Mouse (Mus musculus) liver (tissue): ENCODE measurements around the gene Scube3.
"Not testable (repeated sequence)": the region's sequence is repeated elsewhere in the genome, so short reads cannot be mapped to it uniquely, and the experiment has no call there.

ENCODE experiments used
- DNase-seq: peaks from one replicate; pipeline ENCODE4 v3.0.0-alpha.2; 2020; ENCODE audit warnings: mixed read lengths

Gene Scube3

DNA sequence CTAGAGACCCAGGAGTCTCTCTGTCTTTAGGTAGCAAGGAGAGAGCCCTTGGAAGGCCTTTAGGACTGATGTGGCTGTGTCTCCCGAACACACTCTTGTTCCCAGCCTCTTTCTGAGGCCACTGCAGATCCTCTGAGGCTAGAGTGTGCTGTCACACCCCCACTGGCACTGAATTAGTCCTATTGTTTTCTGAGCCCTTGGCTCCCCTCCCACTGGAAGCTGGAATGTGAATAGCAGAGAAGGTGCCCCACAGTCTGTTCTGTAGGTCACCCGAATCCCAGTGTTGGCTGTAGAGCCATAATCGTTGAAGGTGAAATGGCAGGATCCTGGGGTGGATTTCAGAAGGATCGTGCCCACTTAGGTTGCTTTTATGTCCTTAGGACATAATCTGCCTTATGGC, 38.4 kb downstream of the Scube3 start:
- DNase-seq: no peak

DNA sequence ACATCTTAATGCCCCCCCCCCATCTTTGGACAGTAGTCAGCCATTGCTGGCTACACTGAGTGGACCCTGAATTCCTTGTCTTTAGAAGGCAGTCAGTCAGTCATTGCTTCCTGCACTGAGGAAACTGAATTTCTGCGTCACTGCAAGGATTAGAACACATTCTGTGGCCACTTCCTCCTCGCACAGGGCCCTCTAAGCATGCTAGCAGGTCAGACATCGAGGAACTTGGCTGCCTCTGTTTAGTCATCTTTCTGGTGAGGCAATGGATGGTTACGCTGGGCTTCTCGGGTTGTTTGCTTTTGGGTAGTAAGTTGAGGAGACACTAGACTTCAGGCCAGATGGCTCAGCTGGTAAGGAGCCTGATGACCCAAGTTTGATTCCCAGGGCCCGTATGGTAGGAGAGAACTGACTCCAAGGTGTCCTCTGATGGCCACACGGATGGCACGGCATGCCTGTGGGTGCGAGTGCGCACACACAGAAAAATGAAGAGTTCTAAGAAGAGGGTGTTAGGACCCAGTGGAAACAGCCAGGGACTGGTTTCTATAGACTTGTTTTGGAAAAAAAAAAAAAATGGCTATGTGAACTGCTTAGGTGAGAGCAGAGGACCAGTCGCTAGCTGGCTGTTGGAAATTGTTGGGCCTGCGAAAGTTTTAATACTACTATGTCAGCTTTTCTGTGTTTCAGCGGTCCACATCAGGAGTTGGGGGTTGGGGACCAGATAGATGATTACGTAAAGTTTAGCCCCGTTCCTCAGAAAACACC, 39.0 kb downstream of the Scube3 start:
- no peak for DNase-seq

DNA sequence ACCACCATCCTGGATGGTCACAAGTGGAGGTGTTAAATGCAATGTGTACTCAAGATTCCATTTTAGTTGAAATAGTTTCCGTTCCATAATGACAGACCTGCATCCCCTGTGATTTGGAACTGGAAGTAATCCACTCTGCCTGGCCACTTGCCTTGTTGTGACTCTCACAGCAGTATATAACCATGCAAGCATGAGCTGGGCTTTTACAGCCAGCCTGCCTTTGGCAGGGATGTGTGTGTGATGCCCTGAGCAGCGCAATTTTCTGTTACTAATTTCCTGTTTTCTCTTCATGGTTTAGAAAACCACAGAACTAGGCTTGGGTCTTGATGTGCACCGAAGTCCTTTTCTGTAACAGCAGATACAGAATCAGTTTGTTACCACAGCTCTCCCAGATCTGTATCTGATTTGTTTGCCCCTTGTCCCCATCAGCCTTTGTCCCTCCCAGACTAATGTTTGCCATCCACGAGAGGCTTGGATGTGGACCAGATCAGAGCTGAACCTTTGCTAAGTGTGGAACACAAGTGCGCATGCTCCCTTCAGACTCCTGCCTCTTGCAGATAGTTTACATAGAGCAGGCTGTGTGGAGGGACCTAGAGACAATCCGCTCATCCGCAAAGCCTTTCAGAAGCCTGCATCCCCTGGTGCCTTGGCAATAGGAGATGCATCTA, 43.2 kb downstream of the Scube3 start:
- peak; percentile 27 for DNase-seq

DNA sequence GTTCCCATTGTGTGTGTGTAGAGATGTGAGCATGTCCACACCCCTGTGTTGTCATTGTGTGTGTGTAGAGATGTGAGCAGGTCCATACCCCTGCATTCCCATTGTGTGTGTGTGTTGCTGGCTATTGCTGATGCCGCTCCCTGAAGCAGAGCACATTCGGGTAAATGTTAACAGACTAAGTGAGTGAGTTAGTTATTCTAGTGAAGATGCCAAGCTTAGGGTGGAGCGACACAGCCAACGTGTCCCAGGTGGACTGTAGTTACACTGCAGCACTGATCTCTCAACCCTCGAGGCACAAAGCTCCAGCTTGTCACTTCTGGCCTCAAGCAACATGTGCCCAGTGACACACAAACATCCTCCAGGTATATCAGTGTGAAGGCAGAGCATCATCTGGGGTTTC, 46.4 kb downstream of the Scube3 start:
- no peak for DNase-seq

DNA sequence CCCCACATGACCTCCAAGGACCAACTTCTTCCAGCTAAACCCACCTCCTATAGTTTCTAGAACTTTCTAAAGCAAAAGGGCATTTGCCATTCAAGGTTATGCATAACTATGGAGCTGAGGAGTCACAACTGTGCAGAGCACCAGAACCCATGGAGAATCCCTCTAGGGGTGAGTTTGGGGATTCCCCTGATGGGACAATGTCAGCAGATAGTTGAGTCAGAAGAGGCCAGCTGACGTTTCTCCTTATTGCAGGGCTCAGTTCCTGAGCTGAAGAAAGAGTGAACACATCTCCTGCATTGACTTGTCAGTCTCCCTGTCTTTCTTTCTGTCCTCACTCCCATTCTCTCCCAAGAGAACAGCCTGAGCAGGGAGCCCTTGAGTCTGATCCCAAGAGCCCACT, 50.8 kb downstream of the Scube3 start:
- DNase-seq: no peak

DNA sequence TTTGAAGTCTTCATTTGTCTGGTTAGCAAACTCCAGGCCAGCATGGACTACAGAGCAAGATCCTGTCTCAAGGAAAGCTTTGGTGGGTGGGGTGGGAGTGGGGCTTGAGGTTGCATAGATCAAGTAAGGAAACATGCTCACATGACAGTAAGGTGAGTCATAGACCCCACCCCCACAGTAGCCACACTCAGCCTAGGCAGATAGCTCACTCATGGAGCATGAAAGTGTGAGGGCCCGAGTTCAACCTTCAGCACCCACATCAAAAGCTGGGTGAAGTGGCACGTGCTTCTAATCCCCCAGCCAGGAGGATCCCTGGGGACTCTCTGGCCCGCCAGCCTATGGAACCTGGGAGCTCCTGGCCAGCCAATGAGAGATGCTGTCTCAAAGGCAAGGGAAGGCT, 51.6 kb downstream of the Scube3 start:
- no peak for DNase-seq

DNA sequence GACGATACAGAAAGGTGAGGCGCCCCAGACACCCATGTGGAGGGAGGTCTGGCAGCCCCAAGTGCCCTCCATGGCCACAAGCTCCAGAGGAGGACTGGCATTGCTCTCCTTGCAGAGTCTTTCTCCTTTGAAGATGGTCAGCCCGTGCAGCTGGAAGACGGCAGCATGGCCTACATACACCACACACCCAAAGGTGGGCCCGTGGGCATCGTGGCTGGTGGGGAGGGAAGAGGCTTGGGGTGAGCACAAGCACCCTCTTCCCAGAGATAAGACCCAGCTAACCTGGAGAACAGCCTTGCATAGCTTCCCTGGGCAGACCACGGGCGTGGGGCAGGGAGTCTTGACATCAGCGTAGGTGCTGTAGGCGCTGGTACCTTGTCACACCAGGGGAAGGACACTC, 53.1 kb downstream of the Scube3 start:
- no peak for DNase-seq

DNA sequence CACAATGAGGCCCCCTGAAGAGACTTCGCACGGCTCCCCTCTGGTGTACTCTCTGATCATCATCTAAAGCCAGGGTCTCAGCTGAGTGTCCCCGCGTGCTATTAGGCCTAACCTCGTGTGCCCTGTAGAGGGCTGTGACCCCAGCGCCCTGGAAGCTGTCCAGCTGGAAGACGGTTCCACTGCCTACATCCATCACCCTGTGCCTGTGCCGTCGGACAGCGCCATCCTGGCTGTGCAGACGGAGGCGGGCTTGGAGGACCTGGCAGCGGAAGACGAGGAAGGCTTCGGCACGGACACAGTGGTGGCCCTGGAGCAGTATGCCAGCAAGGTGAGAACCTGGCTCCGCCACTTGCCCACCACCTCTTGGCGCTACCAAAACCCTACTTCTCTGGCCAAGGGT, 55.7 kb downstream of the Scube3 start:
- DNase-seq: no peak

DNA sequence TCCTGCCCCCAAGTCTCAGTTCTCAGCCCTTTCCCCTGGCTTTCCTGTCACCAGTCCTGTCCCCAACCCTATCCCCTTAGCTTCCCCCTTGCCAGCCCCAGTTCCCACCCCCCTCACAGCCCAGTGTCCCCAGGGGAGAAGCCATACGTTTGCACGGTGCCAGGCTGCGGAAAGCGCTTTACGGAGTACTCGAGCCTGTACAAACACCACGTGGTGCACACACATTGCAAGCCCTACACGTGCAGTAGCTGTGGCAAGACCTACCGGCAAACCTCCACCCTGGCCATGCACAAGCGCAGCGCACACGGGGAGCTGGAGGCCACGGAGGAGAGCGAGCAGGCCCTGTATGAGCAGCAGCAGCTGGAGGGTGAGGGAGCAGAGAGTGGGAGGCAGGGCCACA, 60.0 kb downstream of the Scube3 start:
- DNase-seq: no peak

DNA sequence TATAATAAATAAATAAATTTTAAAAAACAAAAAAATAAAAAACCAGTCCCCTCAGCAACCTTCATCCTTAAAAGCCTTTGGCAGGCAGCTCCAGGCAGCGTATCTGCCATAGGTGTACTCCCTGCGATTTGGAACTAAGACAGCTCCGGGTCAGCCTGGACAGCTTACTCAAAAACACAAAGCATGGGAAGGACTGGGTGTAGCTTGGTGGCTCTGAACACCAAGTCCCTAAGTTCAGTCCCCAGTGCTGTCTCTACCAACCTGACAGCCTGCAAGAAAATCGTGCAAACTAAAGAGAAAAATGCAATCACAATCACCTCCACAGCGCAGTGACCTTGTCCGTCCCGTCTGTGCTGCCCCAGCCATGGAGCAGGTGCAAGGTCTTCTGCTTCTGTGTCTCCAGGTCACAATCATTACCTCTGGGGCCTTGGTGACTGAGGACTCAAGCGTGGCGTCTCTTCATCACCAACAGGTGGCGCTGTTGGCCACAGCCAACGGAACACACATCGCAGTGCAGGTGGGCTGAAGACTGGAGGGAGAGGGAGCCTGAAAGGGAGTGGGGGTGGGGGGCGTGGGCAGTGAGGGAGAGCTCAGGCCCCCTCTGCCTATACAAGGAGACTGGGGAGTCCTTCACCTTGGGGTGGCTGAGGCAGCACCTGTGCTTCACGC, 62.2 kb downstream of the Scube3 start:
- peak; percentile 66 for DNase-seq

DNA sequence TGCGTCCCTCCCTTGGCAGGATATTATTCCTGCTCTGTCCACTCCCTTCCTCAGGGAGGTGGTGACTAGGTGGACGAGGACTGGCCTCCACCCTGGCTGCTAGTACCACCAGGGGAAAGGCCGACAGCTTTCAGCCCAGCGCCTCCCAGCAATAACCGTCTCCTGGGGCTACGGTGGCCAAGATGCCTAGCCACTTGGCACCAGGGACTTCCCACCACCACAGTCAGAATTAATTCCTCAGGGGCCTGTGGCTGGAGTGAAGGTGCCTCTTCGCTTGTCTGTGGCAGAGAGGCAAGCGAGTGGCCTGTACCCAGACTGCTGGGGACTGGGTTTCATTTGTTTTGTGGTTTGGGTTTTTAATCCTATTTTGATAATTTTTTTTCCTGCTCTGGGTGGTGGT, 63.5 kb downstream of the Scube3 start:
- no peak for DNase-seq

DNA sequence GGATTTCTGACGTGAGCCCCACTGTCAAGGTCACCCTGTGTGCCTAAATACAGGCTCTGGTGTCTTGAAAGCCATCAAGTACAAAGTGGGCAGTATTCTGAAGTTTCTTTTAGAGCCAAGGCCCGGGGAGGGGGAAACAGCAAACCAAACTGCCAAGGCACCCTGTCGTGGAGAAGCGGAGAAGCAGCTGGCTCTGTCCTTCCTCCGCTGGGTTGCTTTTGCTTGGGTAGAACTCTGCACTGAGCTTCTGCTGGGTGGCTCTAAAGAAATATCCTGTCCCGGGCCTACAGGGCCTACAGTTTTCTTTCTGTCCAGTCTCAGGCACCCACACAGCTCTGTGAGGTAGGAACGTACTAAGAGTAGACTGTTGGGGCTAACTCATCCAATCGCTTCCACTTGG, 65.2 kb downstream of the Scube3 start:
- DNase-seq: no peak

DNA sequence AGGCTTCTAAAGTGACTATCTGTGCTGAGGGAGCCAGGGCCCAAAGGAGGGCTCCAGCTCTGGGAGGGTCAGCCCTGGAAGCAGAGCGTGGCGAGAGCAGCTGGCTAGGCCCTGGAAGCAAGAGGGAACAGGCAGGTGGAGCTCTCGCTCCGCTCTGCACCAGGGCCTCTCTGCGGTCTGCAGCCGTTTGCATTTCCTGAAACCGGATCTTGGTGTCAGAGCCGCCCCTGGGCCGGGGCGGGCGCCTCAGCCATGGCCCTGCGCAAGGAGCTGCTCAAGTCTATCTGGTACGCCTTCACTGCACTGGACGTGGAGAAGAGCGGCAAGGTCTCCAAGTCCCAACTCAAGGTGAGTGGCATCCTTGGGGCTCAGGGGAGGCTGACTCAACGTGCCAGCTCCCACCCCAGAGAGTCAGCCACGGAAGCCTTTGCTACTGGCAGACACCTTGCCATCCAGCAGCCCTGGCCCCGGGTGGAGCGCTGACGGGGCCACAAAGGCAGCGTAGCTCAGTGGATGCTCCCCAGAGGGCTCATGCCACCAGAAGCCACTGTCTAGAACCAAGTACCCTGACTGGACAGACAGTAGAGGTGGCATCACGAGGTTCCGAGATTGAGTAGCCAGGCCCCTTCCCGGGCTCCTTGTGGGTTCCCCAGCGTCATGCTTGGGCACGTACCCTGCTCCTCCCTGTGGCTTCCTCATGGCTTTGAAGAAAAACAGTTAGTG, 65.8 kb downstream of the Scube3 start, which contains the start of gene Def6:
Gene Def6 (plus strand): TSS at position 188 of the 723 bp plus-strand sequence.
- peak; percentile 82 for DNase-seq

DNA sequence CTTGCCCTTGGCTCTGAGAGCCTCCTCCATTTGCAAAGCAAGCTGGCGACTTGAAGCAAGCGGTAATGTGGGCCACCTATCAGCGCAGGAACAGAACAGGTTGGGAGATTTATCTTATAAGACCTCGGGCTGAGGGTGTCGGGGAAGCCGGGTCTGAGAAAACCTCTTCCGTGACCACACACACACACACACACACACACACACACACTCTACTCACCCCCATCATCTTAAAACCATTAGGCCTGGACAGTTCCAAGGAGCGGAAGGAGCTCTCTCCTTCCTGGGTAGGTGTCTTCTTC, 66.3 kb downstream of the Scube3 start:
- DNase-seq: peak; percentile 33

DNA sequence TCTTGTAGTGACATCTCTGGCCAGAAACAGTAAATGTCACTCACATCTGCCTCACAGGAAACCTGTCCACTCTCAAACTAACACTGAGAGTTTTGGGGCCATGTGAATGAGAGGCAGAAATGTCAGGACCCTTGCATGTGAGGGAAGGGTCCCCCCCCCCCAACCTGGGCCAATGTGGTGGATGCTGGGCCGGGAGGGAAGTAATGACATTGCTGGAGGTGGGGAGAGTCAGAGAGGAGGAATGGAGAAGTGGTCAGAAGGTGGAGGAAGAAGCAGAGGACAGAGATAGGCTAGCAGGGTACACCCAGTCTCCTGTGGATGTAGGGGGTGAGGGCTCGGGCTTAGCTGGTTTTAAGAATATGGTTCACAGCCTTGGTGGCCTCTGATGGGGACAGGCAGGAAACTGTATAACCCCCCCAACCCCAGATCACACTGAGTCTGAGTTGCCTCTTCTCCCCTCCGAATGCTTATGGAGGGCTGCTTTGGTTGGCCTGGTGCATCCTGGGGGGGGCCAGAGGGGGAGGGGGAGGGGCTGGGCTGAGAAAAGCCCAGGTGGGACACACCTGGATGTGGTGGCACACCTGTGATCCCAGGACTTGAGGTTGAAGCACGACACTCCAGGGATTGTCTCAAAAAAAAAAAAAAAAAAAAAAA, 67.6 kb downstream of the Scube3 start:
- DNase-seq: no peak

DNA sequence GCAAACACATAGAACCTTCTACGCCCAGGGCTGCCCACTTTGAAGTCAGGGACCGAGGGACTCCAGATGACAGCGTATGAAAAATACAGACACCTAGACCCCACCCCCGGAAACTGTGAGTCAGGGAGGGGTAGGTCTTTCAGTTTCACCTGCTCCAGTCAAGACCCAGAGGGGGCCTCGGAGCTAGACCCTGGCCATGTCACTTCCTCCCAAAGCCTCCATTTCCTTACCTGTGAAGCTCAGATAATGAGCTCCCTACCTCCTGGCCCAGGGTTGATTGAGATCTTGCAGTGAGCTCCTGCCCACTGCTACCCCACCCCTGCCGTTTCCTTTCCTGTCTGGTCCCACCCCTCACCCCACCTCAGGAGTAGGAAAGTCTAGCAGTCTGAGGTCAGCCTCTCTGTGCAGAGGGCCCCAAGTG, 70.0 kb downstream of the Scube3 start:
- DNase-seq: peak; percentile 37

DNA sequence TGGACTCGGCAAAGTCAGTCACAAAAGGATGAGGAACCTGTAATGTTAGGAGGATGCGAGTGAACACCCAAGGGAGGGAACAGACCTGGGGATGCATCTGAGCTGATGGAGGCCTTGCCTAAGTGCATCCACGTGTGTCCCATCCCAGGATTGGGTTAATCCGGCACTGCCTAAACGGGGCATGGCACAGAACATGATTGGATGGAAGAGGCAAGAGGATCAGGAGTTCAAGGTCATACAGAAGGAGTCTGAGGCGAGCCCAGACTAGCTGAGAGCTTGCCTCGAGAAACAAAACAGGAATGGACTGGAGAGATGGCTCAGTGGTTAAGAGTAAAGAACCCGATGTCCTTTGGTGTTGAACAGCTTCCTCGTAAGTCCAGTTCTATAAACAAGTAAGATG, 70.5 kb downstream of the Scube3 start:
- DNase-seq: no peak

DNA sequence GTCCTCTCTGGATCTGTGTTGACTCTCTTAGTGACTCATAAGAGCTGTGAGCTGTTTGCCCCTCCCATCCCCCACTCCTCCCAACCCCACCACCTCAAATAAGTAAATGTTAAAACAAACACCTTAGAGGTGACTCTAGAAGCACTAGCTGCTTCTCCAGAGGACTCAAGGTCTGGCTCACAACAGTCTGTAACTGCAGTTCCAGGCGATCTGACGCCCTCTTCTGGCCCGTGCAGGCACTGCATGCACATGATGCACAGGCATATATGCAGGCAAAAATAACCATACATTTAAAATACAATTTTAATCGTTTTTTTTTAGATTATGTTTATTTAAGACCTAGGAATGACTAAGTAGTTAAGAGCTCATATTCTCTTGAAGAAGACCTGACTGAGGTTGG, 71.3 kb downstream of the Scube3 start:
- DNase-seq: peak; percentile 44

DNA sequence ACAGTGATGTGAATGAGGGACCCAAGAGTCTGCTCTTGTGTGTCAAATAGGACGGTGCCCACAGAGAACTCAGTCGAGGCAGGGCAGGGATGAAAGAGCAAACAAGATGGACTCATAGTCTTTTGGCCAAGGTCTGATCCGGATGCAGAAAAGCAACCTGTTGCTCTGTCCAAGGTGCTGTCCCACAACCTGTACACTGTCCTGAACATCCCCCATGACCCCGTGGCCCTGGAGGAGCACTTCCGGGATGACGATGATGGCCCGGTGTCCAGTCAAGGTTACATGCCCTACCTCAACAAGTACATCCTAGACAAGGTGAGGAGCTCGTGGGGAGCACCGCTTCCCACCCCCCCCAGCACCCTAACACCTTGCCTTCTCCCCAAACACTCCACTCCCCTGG, 74.8 kb downstream of the Scube3 start:
- no peak for DNase-seq

DNA sequence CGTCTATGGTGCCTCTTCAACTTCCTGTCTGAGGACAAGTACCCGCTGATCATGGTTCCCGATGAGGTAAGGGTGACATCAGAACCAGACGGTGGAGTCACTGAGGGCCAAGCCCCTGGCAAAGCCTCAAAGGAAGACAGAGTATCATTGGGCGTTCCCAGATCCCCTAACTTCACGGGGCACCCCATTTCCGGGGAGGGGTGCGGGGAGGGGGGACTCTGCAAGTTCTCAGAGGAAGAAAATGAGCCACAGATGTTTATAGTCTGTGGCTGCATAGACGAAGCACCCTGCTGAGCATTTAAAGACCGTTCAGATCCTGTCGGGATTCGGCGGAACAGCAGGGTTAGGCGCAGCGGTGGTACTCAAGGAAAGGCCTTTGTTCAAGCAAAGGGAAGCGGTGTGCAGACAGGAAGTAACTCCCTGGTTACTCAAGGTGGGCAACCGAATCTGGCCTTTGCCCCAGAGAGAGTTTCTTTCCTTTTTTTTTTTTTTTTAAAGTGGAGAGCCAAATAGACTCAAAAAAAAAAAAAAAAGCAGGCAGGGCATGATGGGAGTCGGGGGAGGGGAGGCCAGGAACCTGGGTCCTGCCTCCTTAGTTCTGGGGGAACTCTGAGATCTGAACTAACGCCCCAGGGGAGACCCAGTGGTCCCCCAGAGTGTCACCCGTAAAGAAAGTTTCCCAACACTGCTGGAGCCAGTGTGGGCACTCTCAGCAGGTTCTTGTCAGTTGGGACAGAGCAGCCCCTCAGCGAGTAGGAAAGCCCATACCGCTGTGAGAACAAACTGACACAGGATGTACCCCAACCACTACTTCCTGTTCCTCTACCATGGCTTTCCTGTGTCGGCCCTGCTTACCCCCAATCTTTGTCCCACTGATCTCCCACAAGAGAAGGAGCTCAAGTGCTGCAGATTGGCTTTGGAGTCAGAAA, 76.0 kb downstream of the Scube3 start:
- no peak for DNase-seq

DNA sequence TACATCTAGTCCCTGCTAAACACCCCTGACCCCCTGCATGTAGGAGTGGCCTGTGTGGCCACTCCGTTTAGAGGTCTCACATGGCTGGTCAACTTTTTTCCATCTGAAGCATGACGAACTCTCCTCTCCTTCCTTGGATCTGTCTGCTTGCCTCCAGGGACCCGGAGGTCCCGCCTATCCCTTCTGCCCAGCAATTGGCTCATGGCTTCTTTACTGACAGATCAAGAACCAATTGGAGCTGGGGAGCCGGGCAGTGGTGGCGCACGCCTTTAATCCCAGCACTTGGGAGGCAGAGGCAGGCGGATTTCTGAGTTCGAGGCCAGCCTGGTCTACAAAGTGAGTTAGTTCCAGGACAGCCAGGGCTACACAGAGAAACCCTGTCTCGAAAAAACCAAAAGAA, 80.5 kb downstream of the Scube3 start:
- DNase-seq: not testable (repeated sequence)
